ENCODE assay signal across 25 mouse cellular contexts in the genomic region with DNA sequence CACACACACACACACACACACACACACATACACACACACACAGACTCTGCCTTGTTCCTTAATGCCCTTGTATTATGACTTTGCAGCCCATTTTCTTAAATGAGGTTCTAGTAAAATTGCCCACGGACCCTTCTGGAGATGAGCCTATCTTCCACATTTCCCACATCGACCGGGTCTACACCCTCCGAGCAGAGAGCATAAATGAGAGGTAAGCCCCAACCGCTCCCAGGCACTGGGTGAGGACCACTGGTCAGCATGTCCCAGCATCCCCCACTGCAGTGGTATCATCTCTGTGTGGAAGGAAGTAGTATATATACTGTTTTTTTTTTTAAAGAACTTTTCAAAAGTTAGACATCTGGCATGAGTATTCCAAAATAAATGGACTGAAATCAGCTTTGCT.
"Had no signal": no experiment of that assay in that cellular context is flagged by ENCODE, and none has a peak within 500 bp of the region (broad histone marks: within the 10 kb centered on the region; RNA-seq: fewer than 3 reads in every experiment).

No protein-coding gene starts in this region.

- H3K36me3 ChIP-seq: heart, embryonic 15.5 days; intestine, embryonic 15.5 days; limb, embryonic 13.5 days; limb, embryonic 15.5 days; liver, embryonic 12.5 days had no signal

- H3K27ac ChIP-seq: heart, adult 2 months; heart, embryonic 13.5 days; heart, embryonic 15.5 days; hindbrain, embryonic 13.5 days; hindbrain, embryonic 15.5 days; intestine, embryonic 15.5 days; layer of hippocampus, adult 2 months; limb, embryonic 15.5 days; liver, embryonic 12.5 days; liver, embryonic 14.5 days had no signal

- DNase-seq: gastrocnemius, postnatal 14 days; gastrocnemius, postnatal 36 days; heart, adult 11 months; heart, adult 2 months; heart, postnatal 14 days; heart, postnatal 36 days; kidney, adult 18-20 months; kidney, adult 8-10 months; kidney, postnatal 10 days; kidney, postnatal 25 days; kidney, postnatal 4 days; layer of hippocampus, postnatal 36 days had no signal

- H3K4me3 ChIP-seq: heart, adult 2 months; heart, embryonic 13.5 days; heart, embryonic 15.5 days; hindbrain, embryonic 13.5 days; hindbrain, embryonic 15.5 days; intestine, embryonic 15.5 days; layer of hippocampus, adult 2 months; limb, embryonic 13.5 days; limb, embryonic 15.5 days; liver, embryonic 12.5 days had no signal

- H3K9ac ChIP-seq: heart, embryonic 13.5 days; heart, embryonic 15.5 days; hindbrain, embryonic 13.5 days; hindbrain, embryonic 15.5 days; intestine, embryonic 15.5 days; limb, embryonic 13.5 days; limb, embryonic 15.5 days; liver, embryonic 12.5 days; liver, embryonic 14.5 days had no signal

- H3K9me3 ChIP-seq: heart, embryonic 15.5 days; hindbrain, embryonic 13.5 days; hindbrain, embryonic 15.5 days; intestine, embryonic 15.5 days; limb, embryonic 13.5 days; limb, embryonic 15.5 days; liver, embryonic 12.5 days had no signal

- H3K4me2 ChIP-seq: heart, embryonic 11.5 days; heart, embryonic 13.5 days; heart, embryonic 15.5 days; hindbrain, embryonic 13.5 days; hindbrain, embryonic 15.5 days; intestine, embryonic 15.5 days; limb, embryonic 13.5 days; limb, embryonic 15.5 days; liver, embryonic 12.5 days had no signal

- H3K4me1 ChIP-seq: heart, embryonic 15.5 days; hindbrain, embryonic 13.5 days; hindbrain, embryonic 15.5 days; intestine, embryonic 15.5 days; liver, embryonic 12.5 days had no signal

- H3K27me3 ChIP-seq: heart, embryonic 15.5 days; hindbrain, embryonic 13.5 days; hindbrain, embryonic 15.5 days; intestine, embryonic 15.5 days; limb, embryonic 13.5 days; limb, embryonic 15.5 days had no signal

- ATAC-seq: inflammation-experienced regulatory T-cells, adult 6 months; intestine, embryonic 15.5 days; intestine, postnatal 0 days; liver, embryonic 12.5 days had no signal
